Mouse (Mus musculus): ENCODE measurements at regions not wholly inside any gene's neighbourhood (a gene's known extent, or its start where the extent isn't known, plus 50 kb on each side); places are given as distances from the start of the nearest gene placed in this dataset.

GRCm38 (mm10) chr13:47354446-47354845, 232.0 kb downstream of the Rnf144b start:
- Histone ChIP-seq H3K9me3 (ENCODE audit: low read depth, low read length) (no peaks in the 10 kb centered on the region), H3K4me3 (ENCODE audit: low read depth, low read length) (no peak overlapping the region), H3K4me1 (ENCODE audit: insufficient read depth) (no peaks in the 10 kb centered on the region), H3K9ac (no peak overlapping the region), H3K27me3 (ENCODE audit: insufficient read depth, low read length) (no peaks in the 10 kb centered on the region), H3K27ac (ENCODE audit: low read depth) (no peak overlapping the region), H3K4me2 (no peak overlapping the region), H3K36me3 (ENCODE audit: insufficient read depth) (no peaks in the 10 kb centered on the region)
- DNase-seq (peak; percentile 16), ATAC-seq (ENCODE audit: insufficient read depth) (no peak)
- no peak for TF ChIP-seq CTCF (IDR thresholded peaks at IDR 0.05; ENCODE audit: low read depth)
- 68% methylated on average over 12 of the region's 12 CpGs for WGBS

GRCm38 (mm10) chr13:47355169-47355568, 232.7 kb downstream of the Rnf144b start:
- DNase-seq (peak; percentile 20), ATAC-seq (ENCODE audit: insufficient read depth) (no peak)
- no peaks in the 10 kb centered on the region for H3K27me3 ChIP-seq (ENCODE audit: insufficient read depth, low read length)
- no peak overlapping the region for H3K4me2 ChIP-seq
- no peaks in the 10 kb centered on the region for H3K36me3 ChIP-seq (ENCODE audit: insufficient read depth)
- no peak overlapping the region for H3K27ac ChIP-seq (ENCODE audit: low read depth)
- 40% methylated on average over 5 of the region's 5 CpGs for WGBS
- TF ChIP-seq CTCF (IDR thresholded peaks at IDR 0.05; ENCODE audit: low read depth), result no peak
- no peaks in the 10 kb centered on the region for H3K9me3 ChIP-seq (ENCODE audit: low read depth, low read length)
- no peak overlapping the region for H3K4me3 ChIP-seq (ENCODE audit: low read depth, low read length)
- no peaks in the 10 kb centered on the region for H3K4me1 ChIP-seq (ENCODE audit: insufficient read depth)
- no peak overlapping the region for H3K9ac ChIP-seq

GRCm38 (mm10) chr13:47358986-47359385, 236.5 kb downstream of the Rnf144b start:
- Histone ChIP-seq H3K9me3 (ENCODE audit: low read depth, low read length) (no peaks in the 10 kb centered on the region), H3K27me3 (ENCODE audit: insufficient read depth, low read length) (no peaks in the 10 kb centered on the region), H3K36me3 (ENCODE audit: insufficient read depth) (no peaks in the 10 kb centered on the region), H3K27ac (ENCODE audit: low read depth) (no peak overlapping the region), H3K9ac (no peak overlapping the region), H3K4me3 (ENCODE audit: low read depth, low read length) (no peak overlapping the region), H3K4me2 (no peak overlapping the region), H3K4me1 (ENCODE audit: insufficient read depth) (no peaks in the 10 kb centered on the region)
- ATAC-seq (ENCODE audit: insufficient read depth) (no peak), DNase-seq (no peak)
- WGBS, result 69% methylated on average over 9 of the region's 9 CpGs
- TF ChIP-seq CTCF (IDR thresholded peaks at IDR 0.05; ENCODE audit: low read depth), result no peak

GRCm38 (mm10) chr13:47365776-47366175, 243.3 kb downstream of the Rnf144b start:
- no peak overlapping the region for H3K9ac ChIP-seq
- no peak overlapping the region for H3K4me3 ChIP-seq (ENCODE audit: low read depth, low read length)
- no peaks in the 10 kb centered on the region for H3K36me3 ChIP-seq (ENCODE audit: insufficient read depth)
- TF ChIP-seq CTCF (IDR thresholded peaks at IDR 0.05; ENCODE audit: low read depth), result no peak
- no peak overlapping the region for H3K27ac ChIP-seq (ENCODE audit: low read depth)
- no peak overlapping the region for H3K4me2 ChIP-seq
- no peaks in the 10 kb centered on the region for H3K9me3 ChIP-seq (ENCODE audit: low read depth, low read length)
- 76% methylated on average over 7 of the region's 7 CpGs for WGBS
- H3K4me1 ChIP-seq (ENCODE audit: insufficient read depth), result no peaks in the 10 kb centered on the region
- DNase-seq, result peak; percentile 10
- ATAC-seq (ENCODE audit: insufficient read depth), result no peak
- H3K27me3 ChIP-seq (ENCODE audit: insufficient read depth, low read length), result no peaks in the 10 kb centered on the region

GRCm38 (mm10) chr13:47368041-47368823, 245.8 kb downstream of the Rnf144b start:
- Histone ChIP-seq H3K4me1 (ENCODE audit: insufficient read depth) (no peaks in the 10 kb centered on the region), H3K27ac (ENCODE audit: low read depth) (no peak overlapping the region), H3K4me3 (ENCODE audit: low read depth, low read length) (no peak overlapping the region), H3K36me3 (ENCODE audit: insufficient read depth) (no peaks in the 10 kb centered on the region), H3K9me3 (ENCODE audit: low read depth, low read length) (no peaks in the 10 kb centered on the region), H3K9ac (no peak overlapping the region), H3K4me2 (no peak overlapping the region), H3K27me3 (ENCODE audit: insufficient read depth, low read length) (no peaks in the 10 kb centered on the region)
- ATAC-seq (ENCODE audit: insufficient read depth) (no peak), DNase-seq (no peak)
- TF ChIP-seq CTCF (IDR thresholded peaks at IDR 0.05; ENCODE audit: low read depth), result no peak
- WGBS, result 53% methylated on average over 13 of the region's 13 CpGs

GRCm38 (mm10) chr13:47374583-47374982, 252.1 kb downstream of the Rnf144b start:
- DNase-seq (no peak), ATAC-seq (ENCODE audit: insufficient read depth) (no peak)
- no peaks in the 10 kb centered on the region for H3K4me1 ChIP-seq (ENCODE audit: insufficient read depth)
- H3K27me3 ChIP-seq (ENCODE audit: insufficient read depth, low read length), result no peaks in the 10 kb centered on the region
- no peaks in the 10 kb centered on the region for H3K36me3 ChIP-seq (ENCODE audit: insufficient read depth)
- WGBS, result 74% methylated on average over 1 of the region's 1 CpGs
- no peak overlapping the region for H3K9ac ChIP-seq
- TF ChIP-seq CTCF (IDR thresholded peaks at IDR 0.05; ENCODE audit: low read depth), result no peak
- H3K4me3 ChIP-seq (ENCODE audit: low read depth, low read length), result no peak overlapping the region
- no peak overlapping the region for H3K27ac ChIP-seq (ENCODE audit: low read depth)
- no peak overlapping the region for H3K4me2 ChIP-seq
- H3K9me3 ChIP-seq (ENCODE audit: low read depth, low read length), result no peaks in the 10 kb centered on the region

GRCm38 (mm10) chr13:47391023-47391422, 268.6 kb downstream of the Rnf144b start:
- ATAC-seq (ENCODE audit: insufficient read depth), result no peak
- no peak overlapping the region for H3K27ac ChIP-seq (ENCODE audit: low read depth)
- no peaks in the 10 kb centered on the region for H3K36me3 ChIP-seq (ENCODE audit: insufficient read depth)
- no peaks in the 10 kb centered on the region for H3K9me3 ChIP-seq (ENCODE audit: low read depth, low read length)
- H3K4me3 ChIP-seq (ENCODE audit: low read depth, low read length), result no peak overlapping the region
- H3K27me3 ChIP-seq (ENCODE audit: insufficient read depth, low read length), result no peaks in the 10 kb centered on the region
- no peak for DNase-seq
- H3K4me1 ChIP-seq (ENCODE audit: insufficient read depth), result no peaks in the 10 kb centered on the region
- WGBS, result 41% methylated on average over 5 of the region's 5 CpGs
- TF ChIP-seq CTCF (IDR thresholded peaks at IDR 0.05; ENCODE audit: low read depth), result no peak
- H3K9ac ChIP-seq, result no peak overlapping the region
- H3K4me2 ChIP-seq, result no peak overlapping the region

All from lung, embryonic 14.5 days (tissue).